Mouse (Mus musculus) embryo, embryonic 9.5 days (tissue): Measurements from ENCODE around the gene Rps15a.

ENCODE experiments used
- DNase-seq: peaks from one replicate; pipeline ENCODE4 v3.0.0-alpha.2; 2017; ENCODE audit errors: extremely low spot score

Rps15a gene

GRCm38 (mm10) chr7:118115877-118116568 is at the start of gene Rps15a:
Rps15a (minus strand) TSS chr7:118116188.
- peak; percentile 93 for DNase-seq

DNA sequence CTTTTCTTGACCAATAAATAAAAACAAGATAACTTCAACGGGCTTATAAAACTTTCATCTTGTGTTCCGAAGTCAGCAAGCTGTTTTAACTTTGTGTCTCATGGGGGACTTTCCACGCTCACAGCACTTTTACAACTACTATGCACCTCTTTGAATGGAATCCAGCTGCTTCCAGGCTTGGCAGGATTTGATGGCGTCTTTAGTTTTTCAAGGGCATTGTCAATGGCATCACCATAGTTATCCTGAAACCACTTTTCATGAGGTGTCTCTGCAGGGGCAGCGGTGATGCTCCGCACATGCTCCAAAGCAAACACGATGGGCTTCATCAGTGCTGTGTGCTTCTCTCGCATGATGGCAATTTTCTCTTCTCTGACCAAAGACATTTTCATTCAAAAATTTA is 47.0 kb upstream of the Rps15a start:
- DNase-seq: no peak

GRCm38 (mm10) chr7:118160121-118160520 is 44.1 kb upstream of the Rps15a start:
- DNase-seq: no peak

GRCm38 (mm10) chr7:118156461-118156860 is 40.5 kb upstream of the Rps15a start:
- DNase-seq: no peak

GRCm38 (mm10) chr7:118154150-118154549 is 38.2 kb upstream of the Rps15a start:
- no peak for DNase-seq

GRCm38 (mm10) chr7:118143602-118144001 is 27.6 kb upstream of the Rps15a start:
- no peak for DNase-seq

GRCm38 (mm10) chr7:118143123-118143522 is 27.1 kb upstream of the Rps15a start:
- no peak for DNase-seq

GRCm38 (mm10) chr7:118141271-118141670 is 25.3 kb upstream of the Rps15a start:
- no peak for DNase-seq

DNA sequence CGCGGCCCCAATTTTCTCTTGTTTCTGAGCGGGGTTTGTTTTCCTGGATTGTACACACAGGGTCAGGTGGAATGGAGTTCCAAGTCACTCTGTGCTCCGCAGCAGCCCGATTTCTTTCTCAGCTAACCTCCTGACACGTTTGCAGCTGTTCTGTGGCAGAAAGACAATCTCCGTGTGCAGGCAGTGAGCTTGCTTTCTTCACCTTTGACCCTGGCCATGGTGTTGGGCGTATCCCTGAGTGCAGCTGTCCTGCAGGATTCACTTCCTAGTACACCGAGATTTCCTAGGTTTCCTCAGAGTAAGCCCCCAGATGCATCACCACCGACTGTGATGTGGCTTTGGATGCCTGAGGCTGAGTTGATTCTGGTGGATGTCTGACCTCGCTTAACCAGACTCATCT is 19.1 kb upstream of the Rps15a start:
- DNase-seq: no peak

- peak; percentile 98 for DNase-seq
Measured at GRCm38 (mm10) chr7:118129430-118130041, 13.5 kb upstream of the Rps15a start, which contains the start of gene Arl6ip1. Arl6ip1 (minus strand) TSS chr7:118129662.

DNA sequence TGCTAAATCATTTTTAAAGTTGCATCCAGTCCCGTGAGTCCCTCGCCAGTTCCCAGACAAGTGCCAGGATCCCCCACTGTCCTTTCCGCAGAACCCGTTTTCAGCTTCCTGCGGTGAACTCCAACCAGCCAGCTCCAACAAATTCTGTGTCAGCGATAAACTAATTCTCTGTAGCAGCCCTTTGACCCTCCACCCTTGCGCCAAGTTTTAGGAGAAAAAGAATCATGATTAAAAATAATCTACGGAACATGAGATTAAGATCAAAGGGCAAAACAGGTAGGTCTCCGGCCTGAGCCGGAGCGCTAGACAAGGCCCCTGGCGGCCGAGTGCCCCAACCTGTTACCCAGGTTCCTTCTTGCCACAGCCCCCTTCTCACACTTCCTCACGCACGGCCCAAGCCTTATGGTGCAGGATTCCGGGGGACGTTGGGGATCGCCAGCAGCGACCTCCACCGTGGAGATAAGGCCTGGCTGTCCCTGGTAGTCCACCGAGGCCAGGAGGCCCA is 13.0 kb upstream of the Rps15a start:
- no peak for DNase-seq

DNA sequence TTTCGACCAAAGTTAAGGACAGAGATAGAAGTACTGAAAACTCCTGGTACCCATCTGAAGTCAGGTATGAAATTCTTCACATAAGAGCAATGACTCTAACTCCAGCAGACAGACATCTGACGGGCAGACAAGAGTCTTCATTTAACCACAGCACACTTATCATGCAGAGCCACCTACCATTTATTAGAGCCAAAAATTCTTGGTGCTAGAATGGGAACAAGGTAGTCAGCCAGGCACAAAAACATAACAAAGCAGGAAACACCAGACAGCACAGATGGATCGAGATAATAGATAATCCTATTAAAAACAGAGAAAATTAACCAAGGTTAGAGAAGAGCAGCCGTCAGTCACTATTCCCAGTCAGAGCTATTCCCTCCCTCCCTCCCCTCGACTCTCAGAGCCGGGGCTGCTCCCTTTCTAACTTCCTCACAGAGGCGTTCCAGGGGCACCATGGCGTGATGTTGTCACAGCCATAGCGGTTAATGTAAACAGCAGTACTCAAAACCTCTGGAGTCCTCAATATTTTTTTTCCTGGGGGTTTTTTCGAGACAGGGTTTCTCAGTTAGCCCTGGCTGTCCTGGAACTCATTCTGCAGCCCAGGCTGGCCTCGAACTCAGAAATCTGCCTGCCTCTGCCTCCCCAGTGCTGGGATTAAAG is 10.4 kb upstream of the Rps15a start:
- no peak for DNase-seq

DNA sequence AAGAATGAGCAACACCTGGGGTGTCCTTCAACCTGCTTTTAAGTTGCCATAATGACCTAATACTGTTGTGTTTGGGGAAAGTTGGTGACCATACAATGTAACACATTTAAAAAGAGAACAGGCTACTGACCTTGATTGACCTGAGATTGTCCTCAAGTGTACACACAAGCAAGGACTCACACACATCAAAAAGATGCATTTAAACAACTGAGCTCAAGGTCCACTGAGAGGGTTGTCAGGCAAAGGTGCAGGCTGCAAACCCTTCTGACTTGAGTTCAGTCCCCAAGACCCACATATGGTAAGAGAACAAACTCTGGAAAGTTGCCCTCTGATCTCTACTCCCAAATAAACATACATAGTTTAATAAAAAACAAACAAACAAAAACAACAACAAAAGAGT is 9.7 kb upstream of the Rps15a start:
- no peak for DNase-seq

- DNase-seq: no peak
Measured at GRCm38 (mm10) chr7:118123512-118124411, 7.8 kb upstream of the Rps15a start.

GRCm38 (mm10) chr7:118122235-118122634 is 6.2 kb upstream of the Rps15a start:
- no peak for DNase-seq

- no peak for DNase-seq
Measured at GRCm38 (mm10) chr7:118120654-118121053, 4.7 kb upstream of the Rps15a start.

- DNase-seq: no peak
Measured at GRCm38 (mm10) chr7:118119946-118120345, 4.0 kb upstream of the Rps15a start.

GRCm38 (mm10) chr7:118119142-118119541 is 3.2 kb upstream of the Rps15a start:
- no peak for DNase-seq

GRCm38 (mm10) chr7:118118426-118118825 is 2.4 kb upstream of the Rps15a start:
- DNase-seq: no peak

DNA sequence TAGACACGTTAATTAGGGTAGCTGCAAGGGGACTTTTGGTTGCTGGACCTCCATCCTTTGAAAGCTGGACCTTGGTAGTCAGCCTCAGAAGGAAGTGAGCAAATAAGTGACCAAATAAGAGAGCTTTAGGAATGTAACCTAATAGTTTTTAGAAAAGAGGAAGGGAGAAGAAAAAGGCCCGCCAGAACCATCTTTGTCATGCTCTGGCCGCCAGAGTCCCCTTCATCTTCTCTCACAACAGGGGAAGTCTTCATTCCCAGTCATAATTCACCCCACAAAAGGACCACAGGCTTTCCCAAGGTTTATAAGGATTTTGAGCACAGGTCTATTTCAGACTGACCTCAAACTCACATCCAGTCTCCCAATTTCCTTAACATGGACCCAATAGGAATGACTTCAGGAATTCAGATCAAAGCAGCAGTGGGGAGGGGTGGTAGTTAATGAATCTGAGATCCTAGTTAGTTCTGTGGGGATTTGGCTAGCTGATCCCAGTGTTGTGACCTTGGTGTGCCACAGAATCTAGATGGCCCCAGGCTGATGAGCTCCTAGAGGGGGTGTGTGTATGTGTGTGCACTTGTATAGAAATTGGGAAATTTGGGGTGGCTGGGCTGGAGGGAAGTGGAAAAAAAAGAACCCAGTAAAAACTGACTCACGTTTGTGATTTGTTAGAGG is 1.7 kb upstream of the Rps15a start:
- peak; percentile 18 for DNase-seq
